Mouse (Mus musculus) heart, adult 2 months (tissue): ENCODE data around the gene Zdhhc7.

ENCODE experiments used
- CTCF ChIP-seq: fragments of 200-600 bp; IDR thresholded peaks from 2 replicates; pipeline ENCODE4 v1.8.1; 2022; ENCODE audit warnings: antibody characterized with exemption, mild to moderate bottlenecking, moderate library complexity
- EP300 ChIP-seq: fragments of 200-500 bp; IDR thresholded peaks from 2 replicates; pipeline ENCODE4 v1.6.1; 2011; ENCODE audit warnings: low read depth, low read length, control low read depth; ENCODE audit not compliant: insufficient read depth
- POLR2A ChIP-seq: fragments of 200-500 bp; IDR thresholded peaks from 2 replicates; pipeline ENCODE4 v1.6.1; 2011; ENCODE audit warnings: mild to moderate bottlenecking, low read depth, low read length, control low read depth; ENCODE audit not compliant: insufficient read depth

DNA sequence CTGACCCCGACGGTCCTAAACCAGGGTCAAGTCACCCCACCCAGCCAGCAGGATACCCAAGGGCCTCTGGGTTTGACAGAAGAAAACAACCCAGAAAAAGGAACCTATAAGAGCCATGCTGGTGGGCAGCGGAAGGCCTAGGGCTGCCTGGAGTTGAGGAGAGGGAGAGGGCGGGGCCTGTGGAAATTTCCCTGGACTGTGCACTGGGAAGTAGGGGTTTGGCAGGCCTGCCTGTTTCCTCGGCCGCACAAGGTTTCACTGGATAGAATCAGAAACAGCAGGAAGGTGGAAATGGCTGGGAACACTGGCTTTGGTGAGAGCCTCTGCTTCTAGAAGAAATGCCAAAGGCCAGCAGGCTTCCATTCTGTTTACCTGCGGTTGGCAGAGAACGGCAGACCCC lies 28.5 kb downstream of the Zdhhc7 start:
- TF ChIP-seq CTCF (no peak), POLR2A (no peak), EP300 (no peak)
